Mouse (Mus musculus): ENCODE measurements around the gene Ntn1.

DNA sequence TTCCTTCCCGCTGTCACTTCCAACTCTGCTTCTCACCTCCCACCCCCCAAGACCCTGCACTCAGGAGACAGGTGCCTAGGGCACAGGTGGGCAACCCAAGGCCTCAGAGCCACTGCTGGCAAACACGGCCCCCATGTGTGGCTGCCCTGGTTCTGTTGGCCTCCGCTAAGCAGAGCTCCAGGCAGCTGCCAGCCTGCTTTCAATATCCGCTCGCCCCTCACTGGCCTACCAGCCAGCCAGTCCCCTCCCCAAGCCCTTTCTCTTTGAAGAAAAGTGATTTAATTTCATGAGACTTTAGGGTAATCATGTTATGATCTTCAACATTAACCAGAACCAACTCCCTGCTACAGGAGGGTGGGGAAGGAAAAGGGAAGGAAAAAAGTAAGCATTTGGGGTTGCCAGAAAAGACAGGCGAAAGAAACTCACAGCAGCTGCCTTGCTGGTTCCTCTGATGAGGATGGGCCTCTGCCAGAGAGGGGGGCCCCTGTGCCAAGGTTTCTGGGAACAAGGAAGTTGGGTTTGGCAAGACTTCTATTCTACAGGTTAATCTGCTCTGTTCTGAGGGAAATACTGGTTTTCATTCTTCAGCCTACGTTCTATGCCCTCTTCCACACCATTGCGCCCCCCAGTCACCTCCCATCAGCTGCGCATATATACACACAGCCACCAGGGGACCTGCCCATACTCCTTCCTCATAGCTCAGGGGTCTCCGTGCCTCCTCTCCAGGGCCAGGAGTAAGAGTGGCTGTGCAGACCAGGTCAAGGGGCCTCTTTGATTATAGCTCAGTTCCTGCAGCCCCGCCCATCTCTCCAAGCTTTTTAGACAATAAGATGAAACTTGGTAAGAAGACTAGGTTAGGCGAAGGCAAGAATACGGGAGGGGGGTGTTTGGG lies 59.3 kb downstream of the Ntn1 start:
- no peak for TF ChIP-seq POLR2A (IDR thresholded peaks at IDR 0.05; ENCODE audit: borderline replicate concordance, low read depth, low read length)
- TF ChIP-seq CTCF (IDR thresholded peaks at IDR 0.05; ENCODE audit: low read depth, low read length), result no peak

Measured in bone marrow macrophage, adult 2 months (primary cell).